Mouse (Mus musculus): ENCODE results near the gene Zfp597. TPM values are rescaled to one million over a fixed set of nuclear protein-coding genes. Genes with fewer than 3 reads are reported as not detected.

Zfp597 gene
- polyA plus RNA-seq, 1 experiment from 2014 or later: 8.1 TPM

DNA sequence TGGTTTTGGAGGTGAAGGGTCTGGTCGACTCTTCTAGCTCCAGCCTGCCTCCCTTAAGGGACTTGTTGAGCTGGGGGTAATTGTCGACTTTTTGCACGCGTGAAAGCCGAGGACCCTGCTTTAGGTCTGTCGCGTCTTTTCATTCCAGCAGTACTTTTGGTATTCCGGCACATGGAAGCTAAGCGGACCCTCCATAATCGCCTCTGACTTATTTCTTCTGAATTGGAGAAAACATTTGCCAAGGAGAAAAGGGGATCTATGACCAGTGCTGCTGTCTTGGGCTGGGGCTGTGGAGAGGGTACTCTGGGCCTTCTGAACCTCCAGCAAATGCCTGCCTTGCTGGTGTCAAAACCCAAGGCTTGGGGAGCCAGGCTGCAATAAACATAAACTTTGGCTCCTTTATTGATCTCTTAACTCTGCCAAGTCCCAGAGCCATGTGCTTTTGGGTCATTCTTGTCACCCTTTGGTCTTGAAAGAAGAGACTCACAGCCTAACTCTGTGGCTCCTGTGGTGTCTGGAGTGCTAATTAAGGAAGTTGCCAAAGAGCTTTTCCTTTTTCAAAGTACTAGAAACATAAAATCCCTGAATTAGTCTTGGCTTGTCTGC is 807 bp upstream of the Zfp597 start:
- Histone ChIP-seq H3K4me3 (ENCODE audit: low read depth, low read length) (peak overlapping the region; percentile 89), H3K4me1 (ENCODE audit: control insufficient read depth, insufficient read depth, low read length) (peaks cover 10% of the 10 kb centered on the region; the same call in 1 of the 2 replicates), H3K36me3 (ENCODE audit: control insufficient read depth, insufficient read depth, low read length) (no peaks in the 10 kb centered on the region), H3K27ac (ENCODE audit: low read length) (peak overlapping the region; percentile 71), H3K4me2 (replicated peaks; ENCODE audit: low read depth, low read length) (peak overlapping the region; percentile 70), H3K9me3 (ENCODE audit: control insufficient read depth, low read depth, low read length) (no peaks in the 10 kb centered on the region), H3K27me3 (ENCODE audit: control insufficient read depth, insufficient read depth, low read length) (no peaks in the 10 kb centered on the region), H3K9ac (replicated peaks; ENCODE audit: low read depth, low read length) (peak overlapping the region; percentile 83)
- 0 out of 2 replicates have a peak, but pooled peaks have one; percentile 8 for ATAC-seq (ENCODE audit: insufficient number of reproducible peaks, insufficient read depth, low FRiP score, low read depth)
- WGBS: 5% methylated on average over 10 of the region's 10 CpGs

DNA sequence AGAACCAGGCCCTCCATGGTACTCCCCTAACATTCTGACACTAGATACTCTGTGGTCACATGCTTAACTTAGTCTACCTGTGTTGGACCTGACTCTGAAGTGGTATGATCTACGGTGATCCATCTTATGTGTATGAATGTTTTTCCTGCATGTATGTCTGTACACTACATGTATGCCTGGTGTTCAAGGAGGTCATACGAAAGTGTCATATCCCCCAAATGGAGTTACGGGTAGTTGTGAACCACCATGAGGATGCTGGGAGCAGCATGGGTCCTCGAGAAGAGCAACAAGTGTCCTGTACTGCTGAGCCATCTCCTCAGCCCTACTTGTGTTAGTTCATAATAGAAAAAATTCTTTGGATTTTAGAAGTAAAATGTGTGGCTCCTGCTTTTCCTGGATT is 8.0 kb downstream of the Zfp597 start:
- no peaks in the 10 kb centered on the region for H3K27me3 ChIP-seq (ENCODE audit: control insufficient read depth, insufficient read depth, low read length)
- ATAC-seq (ENCODE audit: insufficient number of reproducible peaks, insufficient read depth, low FRiP score, low read depth): no peak
- WGBS: 92% methylated on average over 4 of the region's 4 CpGs

DNA sequence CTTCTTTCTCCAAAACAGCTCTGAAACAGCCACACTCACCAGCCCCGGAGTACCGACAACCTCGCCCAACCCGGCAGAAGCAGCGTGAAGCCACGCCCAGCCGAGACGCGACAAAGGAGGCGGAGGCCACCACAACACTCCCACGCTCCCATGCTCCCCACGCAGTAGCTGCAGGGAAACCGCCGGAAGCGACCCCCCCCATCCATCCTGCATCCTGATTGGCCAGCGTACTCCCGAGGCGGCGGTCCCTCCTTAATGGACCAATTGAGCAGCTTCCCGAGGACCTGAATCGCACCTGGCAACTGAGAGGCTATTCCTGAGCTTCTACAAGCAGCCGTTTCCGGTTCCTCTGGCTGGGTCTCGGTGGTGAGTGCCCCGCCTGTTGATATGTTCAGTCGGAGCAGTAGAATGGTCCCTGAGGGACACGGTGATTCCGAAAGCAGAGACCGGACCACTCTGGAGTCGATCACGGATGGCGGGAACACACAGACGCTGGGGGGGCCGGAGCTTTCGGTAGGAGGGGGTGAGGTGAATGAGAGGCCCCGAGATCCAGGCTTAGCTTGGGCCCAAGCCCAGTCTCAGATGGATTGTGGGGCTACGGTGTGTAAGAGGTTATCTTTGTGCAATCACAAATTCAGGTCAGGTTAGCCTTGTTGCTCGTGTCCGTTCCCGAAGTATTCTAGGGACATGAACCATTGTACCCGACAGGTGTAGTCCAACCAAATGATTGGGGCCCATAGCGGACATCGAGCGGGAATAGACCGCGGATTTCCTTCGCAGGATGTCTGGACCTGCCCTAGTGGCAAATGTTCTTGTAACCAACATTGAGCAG is 11.9 kb downstream of the Zfp597 start, which contains the start of gene Naa60:
TSS of gene Naa60 (plus strand) at position 160 of the 832 bp plus-strand sequence.
- Histone ChIP-seq H3K9ac (replicated peaks; ENCODE audit: low read depth, low read length) (peak within 1 kb of the TSS; percentile 63), H3K36me3 (ENCODE audit: control insufficient read depth, insufficient read depth, low read length) (peaks cover 4% of the 10 kb centered on the region; the same call in 1 of the 2 replicates)
- peak; percentile 99 for ATAC-seq (ENCODE audit: insufficient number of reproducible peaks, insufficient read depth, low FRiP score, low read depth)

More for the DNA sequence above, 8.0 kb downstream of the Zfp597 start:
- Histone ChIP-seq H3K4me1 (ENCODE audit: control insufficient read depth, insufficient read depth, low read length) (peaks cover 9% of the 10 kb centered on the region; the same call in 1 of the 2 replicates), H3K36me3 (ENCODE audit: control insufficient read depth, insufficient read depth, low read length) (no peaks in the 10 kb centered on the region; the same call in 1 of the 2 replicates), H3K9ac (replicated peaks; ENCODE audit: low read depth, low read length) (no peak overlapping the region), H3K9me3 (ENCODE audit: control insufficient read depth, low read depth, low read length) (no peaks in the 10 kb centered on the region), H3K4me2 (replicated peaks; ENCODE audit: low read depth, low read length) (no peak overlapping the region), H3K4me3 (ENCODE audit: low read depth, low read length) (no peak overlapping the region), H3K27ac (ENCODE audit: low read length) (no peak overlapping the region)

DNA sequence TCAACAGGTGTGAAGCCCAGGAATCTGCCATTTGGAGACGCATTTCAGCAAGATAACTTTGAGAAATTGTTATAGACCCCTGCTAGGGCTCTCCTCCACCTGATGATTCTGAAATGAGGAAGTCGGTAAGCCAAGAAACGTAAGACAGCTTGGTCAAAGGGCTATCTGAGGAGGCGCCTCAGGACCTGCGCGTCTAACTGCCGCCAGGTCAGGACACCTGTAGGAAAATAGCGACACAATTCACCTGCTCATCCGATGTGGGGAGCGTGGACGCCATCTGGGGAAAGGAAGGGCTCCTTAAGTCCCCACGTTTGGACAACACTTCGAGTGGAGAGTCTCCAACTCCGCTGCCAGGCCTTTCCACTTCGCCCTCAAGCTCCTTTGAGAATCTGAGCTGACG is 12.5 kb downstream of the Zfp597 start:
- peak; percentile 7; the same call in 1 of the 2 replicates for ATAC-seq (ENCODE audit: insufficient number of reproducible peaks, insufficient read depth, low FRiP score, low read depth)
- under 1% methylated on average over 16 of the region's 16 CpGs for WGBS
- H3K9ac ChIP-seq (replicated peaks; ENCODE audit: low read depth, low read length): 0 out of 2 replicates have a peak overlapping the region, but pooled peaks have one; percentile 26
- no peak overlapping the region for H3K27ac ChIP-seq (ENCODE audit: low read length)
- H3K4me1 ChIP-seq (ENCODE audit: control insufficient read depth, insufficient read depth, low read length): peaks cover 9% of the 10 kb centered on the region; the same call in 1 of the 2 replicates
- H3K27me3 ChIP-seq (ENCODE audit: control insufficient read depth, insufficient read depth, low read length): no peaks in the 10 kb centered on the region
- H3K4me3 ChIP-seq (ENCODE audit: low read depth, low read length): peak overlapping the region; percentile 51
- H3K36me3 ChIP-seq (ENCODE audit: control insufficient read depth, insufficient read depth, low read length): peaks cover 4% of the 10 kb centered on the region; the same call in 1 of the 2 replicates
- no peaks in the 10 kb centered on the region for H3K9me3 ChIP-seq (ENCODE audit: control insufficient read depth, low read depth, low read length)
- peak overlapping the region; percentile 87 for H3K4me2 ChIP-seq (replicated peaks; ENCODE audit: low read depth, low read length)

More for the DNA sequence above, 11.9 kb downstream of the Zfp597 start, which contains the start of gene Naa60:
- no peak within 1 kb of the TSS for H3K27ac ChIP-seq (ENCODE audit: low read length)
- peak within 1 kb of the TSS; percentile 87 for H3K4me2 ChIP-seq (replicated peaks; ENCODE audit: low read depth, low read length)
- H3K4me1 ChIP-seq (ENCODE audit: control insufficient read depth, insufficient read depth, low read length): peaks cover 9% of the 10 kb centered on the region; the same call in 1 of the 2 replicates
- H3K4me3 ChIP-seq (ENCODE audit: low read depth, low read length): peak within 1 kb of the TSS; percentile 51
- 6% methylated on average over 47 of the region's 47 CpGs for WGBS
- no peaks in the 10 kb centered on the region for H3K27me3 ChIP-seq (ENCODE audit: control insufficient read depth, insufficient read depth, low read length)
- H3K9me3 ChIP-seq (ENCODE audit: control insufficient read depth, low read depth, low read length): no peaks in the 10 kb centered on the region

DNA sequence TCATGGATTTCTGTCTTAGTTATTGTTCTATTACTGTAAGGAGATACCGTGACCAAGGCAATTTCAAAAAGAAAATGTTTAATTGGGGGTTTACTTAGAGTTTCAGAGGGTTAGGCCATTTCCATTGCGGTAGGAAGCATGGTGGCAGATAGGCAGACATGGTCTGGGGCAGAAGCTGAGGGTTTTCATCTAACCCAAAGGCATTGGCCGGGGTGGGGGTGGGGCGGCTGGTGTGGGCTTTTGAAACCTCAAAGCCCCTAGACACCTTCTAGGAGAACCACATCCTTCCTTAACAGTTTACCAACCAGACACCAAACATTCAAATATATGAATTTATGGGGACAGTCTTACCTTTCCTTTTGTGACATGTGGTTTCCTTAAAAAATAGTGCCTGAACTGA is 25.1 kb downstream of the Zfp597 start:
- 86% methylated on average over 4 of the region's 4 CpGs for WGBS
- H3K4me3 ChIP-seq (ENCODE audit: low read depth, low read length): no peak overlapping the region
- no peak for ATAC-seq (ENCODE audit: insufficient number of reproducible peaks, insufficient read depth, low FRiP score, low read depth)
- H3K4me1 ChIP-seq (ENCODE audit: control insufficient read depth, insufficient read depth, low read length): no peaks in the 10 kb centered on the region
- H3K4me2 ChIP-seq (replicated peaks; ENCODE audit: low read depth, low read length): no peak overlapping the region
- H3K27ac ChIP-seq (ENCODE audit: low read length): no peak overlapping the region
- no peaks in the 10 kb centered on the region for H3K27me3 ChIP-seq (ENCODE audit: control insufficient read depth, insufficient read depth, low read length)
- H3K9me3 ChIP-seq (ENCODE audit: control insufficient read depth, low read depth, low read length): no peaks in the 10 kb centered on the region
- H3K9ac ChIP-seq (replicated peaks; ENCODE audit: low read depth, low read length): no peak overlapping the region
- H3K36me3 ChIP-seq (ENCODE audit: control insufficient read depth, insufficient read depth, low read length): peaks cover 8% of the 10 kb centered on the region

DNA sequence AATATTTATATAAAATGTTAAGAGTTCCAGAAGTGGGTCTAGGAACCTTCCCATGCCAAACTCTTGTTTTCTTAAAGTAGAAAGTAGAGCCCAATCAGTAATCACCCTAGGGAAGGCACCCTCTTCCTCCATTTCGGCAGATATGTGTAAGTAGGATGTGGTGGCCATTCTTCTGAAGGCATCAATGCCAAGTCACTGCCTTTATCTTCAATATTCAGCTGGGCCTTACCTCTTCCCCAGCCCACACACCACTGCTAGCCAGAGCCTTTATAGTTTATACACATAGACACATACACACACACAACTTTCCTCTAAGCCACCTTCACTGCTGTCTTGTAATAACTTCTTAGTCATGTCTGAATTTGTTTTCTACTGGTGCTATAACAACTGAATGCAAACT is 28.6 kb downstream of the Zfp597 start:
- no peaks in the 10 kb centered on the region for H3K9me3 ChIP-seq (ENCODE audit: control insufficient read depth, low read depth, low read length)
- H3K4me3 ChIP-seq (ENCODE audit: low read depth, low read length): no peak overlapping the region
- 74% methylated on average over 1 of the region's 1 CpGs for WGBS
- no peaks in the 10 kb centered on the region for H3K4me1 ChIP-seq (ENCODE audit: control insufficient read depth, insufficient read depth, low read length)
- no peak for ATAC-seq (ENCODE audit: insufficient number of reproducible peaks, insufficient read depth, low FRiP score, low read depth)
- no peak overlapping the region for H3K4me2 ChIP-seq (replicated peaks; ENCODE audit: low read depth, low read length)
- H3K27ac ChIP-seq (ENCODE audit: low read length): no peak overlapping the region
- no peak overlapping the region for H3K9ac ChIP-seq (replicated peaks; ENCODE audit: low read depth, low read length)
- H3K27me3 ChIP-seq (ENCODE audit: control insufficient read depth, insufficient read depth, low read length): no peaks in the 10 kb centered on the region
- H3K36me3 ChIP-seq (ENCODE audit: control insufficient read depth, insufficient read depth, low read length): no peaks in the 10 kb centered on the region; the same call in 1 of the 2 replicates

DNA sequence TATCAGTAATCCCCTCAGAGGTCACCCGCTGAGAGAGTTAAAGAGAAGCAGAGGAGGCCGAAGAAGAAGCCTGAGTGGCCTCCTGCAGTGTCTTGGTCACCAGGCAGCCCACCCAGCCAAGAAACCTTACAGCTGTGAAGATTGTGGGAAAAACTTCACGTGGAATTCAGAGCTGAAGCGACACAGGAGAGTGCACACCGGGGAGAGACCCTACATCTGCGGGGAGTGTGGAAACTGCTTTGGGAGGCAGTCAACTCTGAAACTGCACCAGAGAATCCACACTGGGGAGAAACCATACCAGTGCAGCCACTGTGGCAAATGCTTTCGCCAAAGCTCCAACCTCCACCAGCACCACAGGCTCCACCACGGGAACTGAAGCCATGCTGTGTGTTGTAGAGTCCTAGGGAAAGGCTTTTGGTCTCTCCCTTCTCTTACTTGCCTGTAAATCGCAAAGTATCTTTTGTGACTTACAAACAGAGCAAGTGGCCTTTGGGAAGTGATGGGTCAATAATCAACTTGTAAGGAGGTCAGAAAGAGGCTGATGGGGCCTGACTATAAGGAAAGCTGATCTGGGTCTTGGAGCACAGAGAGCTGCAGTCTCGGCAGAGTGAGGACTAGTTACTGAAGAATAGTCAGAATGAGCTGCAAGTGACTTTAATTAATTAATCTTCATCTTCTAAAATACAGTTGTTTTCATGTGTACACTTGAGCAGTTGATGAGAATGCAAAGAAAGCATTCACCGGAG is 29.8 kb downstream of the Zfp597 start:
- no peaks in the 10 kb centered on the region for H3K4me1 ChIP-seq (ENCODE audit: control insufficient read depth, insufficient read depth, low read length)
- no peaks in the 10 kb centered on the region for H3K36me3 ChIP-seq (ENCODE audit: control insufficient read depth, insufficient read depth, low read length)
- H3K4me2 ChIP-seq (replicated peaks; ENCODE audit: low read depth, low read length): no peak overlapping the region
- H3K9me3 ChIP-seq (ENCODE audit: control insufficient read depth, low read depth, low read length): no peaks in the 10 kb centered on the region
- no peak overlapping the region for H3K4me3 ChIP-seq (ENCODE audit: low read depth, low read length)
- ATAC-seq (ENCODE audit: insufficient number of reproducible peaks, insufficient read depth, low FRiP score, low read depth): no peak
- H3K9ac ChIP-seq (replicated peaks; ENCODE audit: low read depth, low read length): no peak overlapping the region
- H3K27ac ChIP-seq (ENCODE audit: low read length): no peak overlapping the region
- no peaks in the 10 kb centered on the region for H3K27me3 ChIP-seq (ENCODE audit: control insufficient read depth, insufficient read depth, low read length)
- WGBS: 75% methylated on average over 11 of the region's 11 CpGs

DNA sequence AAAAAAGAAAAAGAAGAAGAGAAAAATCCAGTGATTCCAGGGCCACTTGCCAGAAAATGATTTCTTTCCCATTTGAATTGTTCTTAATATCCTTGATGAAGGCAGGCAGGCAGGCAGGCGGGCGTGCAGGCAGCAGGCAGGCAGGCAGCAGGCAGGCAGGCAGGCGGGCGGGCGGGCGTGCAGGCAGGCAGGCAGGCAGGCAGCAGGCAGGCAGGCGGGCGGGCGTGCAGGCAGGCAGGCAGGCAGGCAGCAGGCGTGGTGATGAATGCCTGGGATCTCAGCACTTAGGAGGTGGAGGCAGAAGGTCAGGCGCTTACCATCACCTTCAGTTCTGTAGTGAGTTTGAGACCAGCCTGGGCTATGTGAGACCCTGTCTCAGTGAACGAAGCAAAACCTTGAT is 31.8 kb downstream of the Zfp597 start:
- H3K4me3 ChIP-seq (ENCODE audit: low read depth, low read length): no peak overlapping the region
- no peaks in the 10 kb centered on the region for H3K36me3 ChIP-seq (ENCODE audit: control insufficient read depth, insufficient read depth, low read length)
- H3K27me3 ChIP-seq (ENCODE audit: control insufficient read depth, insufficient read depth, low read length): no peaks in the 10 kb centered on the region
- no peak overlapping the region for H3K4me2 ChIP-seq (replicated peaks; ENCODE audit: low read depth, low read length)
- no peak for ATAC-seq (ENCODE audit: insufficient number of reproducible peaks, insufficient read depth, low FRiP score, low read depth)
- no peaks in the 10 kb centered on the region for H3K9me3 ChIP-seq (ENCODE audit: control insufficient read depth, low read depth, low read length)
- WGBS: 22% methylated on average over 12 of the region's 12 CpGs
- H3K27ac ChIP-seq (ENCODE audit: low read length): no peak overlapping the region
- no peak overlapping the region for H3K9ac ChIP-seq (replicated peaks; ENCODE audit: low read depth, low read length)
- no peaks in the 10 kb centered on the region for H3K4me1 ChIP-seq (ENCODE audit: control insufficient read depth, insufficient read depth, low read length)

All from stomach, embryonic 14.5 days (tissue).